Mouse (Mus musculus) neural tube, embryonic 11.5 days (tissue): ENCODE measurements around the gene Ak1. TPM values are rescaled to one million over a fixed set of nuclear protein-coding genes. Genes with fewer than 3 reads are reported as not detected.

ENCODE experiments used
- ATAC-seq: fragments of 200-750 bp; cut with Nextera tagmentation; 2 replicates; pipeline ENCODE4 v1.8.0; 2017; ENCODE audit warnings: moderate number of reproducible peaks, mild to moderate bottlenecking, moderate TSS enrichment, moderate library complexity; ENCODE audit not compliant: insufficient read depth, low FRiP score, low TSS enrichment
- DNase-seq: peaks from one replicate; pipeline ENCODE4 v3.0.0-alpha.2; 2015; ENCODE audit warnings: low spot score
- H3K27ac ChIP-seq: fragments of 300-500 bp; sonication (generic); 2 replicates; pipeline ENCODE4 v1.5.1; 2014; ENCODE audit warnings: low read depth, mild to moderate bottlenecking, low read length
- H3K27me3 ChIP-seq: fragments of 300-500 bp; sonication (generic); 2 replicates; pipeline ENCODE4 v1.6.1; 2014; ENCODE audit warnings: mild to moderate bottlenecking, low read length, mixed read lengths; ENCODE audit not compliant: control insufficient read depth, insufficient read depth
- H3K36me3 ChIP-seq: fragments of 300-500 bp; sonication (generic); 2 replicates; pipeline ENCODE4 v1.6.1; 2014; ENCODE audit warnings: mild to moderate bottlenecking, low read length, moderate library complexity, mixed read lengths; ENCODE audit not compliant: control insufficient read depth, insufficient read depth
- H3K4me1 ChIP-seq: fragments of 300-500 bp; sonication (generic); 2 replicates; pipeline ENCODE4 v1.6.1; 2014; ENCODE audit warnings: low read length, mixed read lengths; ENCODE audit not compliant: control insufficient read depth, insufficient read depth
- H3K4me2 ChIP-seq: fragments of 300-500 bp; sonication (generic); 2 replicates; pipeline ENCODE4 v1.6.1; 2014; ENCODE audit warnings: low read depth, mild to moderate bottlenecking, moderate library complexity
- H3K4me3 ChIP-seq: fragments of 300-500 bp; sonication (generic); 2 replicates; pipeline ENCODE4 v1.5.1; 2014; ENCODE audit warnings: low read depth, low read length
- H3K9ac ChIP-seq: fragments of 300-500 bp; sonication (generic); 2 replicates; pipeline ENCODE4 v1.6.1; 2014; ENCODE audit warnings: mild to moderate bottlenecking, low read length
- H3K9me3 ChIP-seq: fragments of 300-500 bp; sonication (generic); 2 replicates; pipeline ENCODE4 v1.6.1; 2016; ENCODE audit warnings: low read length; ENCODE audit not compliant: control insufficient read depth
- WGBS: fragments of 180-500 bp; shearing (Covaris S2); extraction: QIAGEN DNeasy Blood & Tissue Kit; methylation state at CpG from one replicate; pipeline ENCODE4 v1.1.7; 2014; 5-methylcytosine and 5-hydroxymethylcytosine counted together
- polyA plus RNA-seq: library from polyadenylated mRNA; unstranded; fragments of >200 nt; fragmentation: Nextera tagmentation; extraction: Ambion mirVana; gene quantifications from 2 replicates; pipeline ENCODE4 v1.2.1, GENCODE M21; 2014

Ak1 gene
- polyA plus RNA-seq, 1 experiment from 2014 or later: 33.0 TPM

- Histone ChIP-seq H3K27ac (no peak overlapping the region), H3K9ac (peak overlapping the region; percentile 77), H3K4me1 (peaks cover 11% of the 10 kb centered on the region), H3K9me3 (no peaks in the 10 kb centered on the region), H3K27me3 (no peaks in the 10 kb centered on the region; the same call in 1 of the 2 replicates), H3K36me3 (no peaks in the 10 kb centered on the region), H3K4me2 (peak overlapping the region; percentile 83), H3K4me3 (peak overlapping the region; percentile 71)
- 7% methylated on average over 33 of the region's 34 CpGs for whole genome bisulfite sequencing
- peak; percentile 49 for DNase-seq
- ATAC-seq: 0 out of 2 replicates have a peak, but pooled peaks have one; percentile 32
Measured at GRCm38 (mm10) chr2:32607262-32607947, 14.2 kb upstream of the Ak1 start.

GRCm38 (mm10) chr2:32608141-32608777 is 13.3 kb upstream of the Ak1 start:
- Histone ChIP-seq H3K36me3 (no peaks in the 10 kb centered on the region), H3K4me1 (peaks cover 9% of the 10 kb centered on the region), H3K27me3 (no peaks in the 10 kb centered on the region; the same call in 1 of the 2 replicates), H3K9me3 (no peaks in the 10 kb centered on the region), H3K4me2 (peak overlapping the region; percentile 83), H3K9ac (no peak overlapping the region), H3K27ac (0 out of 2 replicates have a peak overlapping the region, but pooled peaks have one; percentile 49), H3K4me3 (peak overlapping the region; percentile 16)
- ATAC-seq (peak; percentile 55), DNase-seq (peak; percentile 65)
- WGBS: 5% methylated on average over 25 of the region's 25 CpGs

GRCm38 (mm10) chr2:32608778-32609435 is 12.7 kb upstream of the Ak1 start:
- Histone ChIP-seq H3K36me3 (no peaks in the 10 kb centered on the region), H3K27ac (0 out of 2 replicates have a peak overlapping the region, but pooled peaks have one; percentile 49), H3K4me2 (peak overlapping the region; percentile 83), H3K9me3 (no peaks in the 10 kb centered on the region), H3K27me3 (no peaks in the 10 kb centered on the region; the same call in 1 of the 2 replicates), H3K9ac (no peak overlapping the region), H3K4me1 (peaks cover 9% of the 10 kb centered on the region), H3K4me3 (peak overlapping the region; percentile 16)
- ATAC-seq (no peak), DNase-seq (no peak)
- WGBS: 27% methylated on average over 18 of the region's 18 CpGs

GRCm38 (mm10) chr2:32610610-32611229 is 10.8 kb upstream of the Ak1 start:
- H3K4me3 ChIP-seq: no peak overlapping the region
- H3K9ac ChIP-seq: no peak overlapping the region
- ATAC-seq (no peak), DNase-seq (peak; percentile 48)
- no peak overlapping the region for H3K27ac ChIP-seq
- no peaks in the 10 kb centered on the region for H3K9me3 ChIP-seq
- H3K4me1 ChIP-seq: peaks cover 9% of the 10 kb centered on the region
- H3K27me3 ChIP-seq: no peaks in the 10 kb centered on the region; the same call in 1 of the 2 replicates
- whole genome bisulfite sequencing: 17% methylated on average over 23 of the region's 23 CpGs
- H3K36me3 ChIP-seq: no peaks in the 10 kb centered on the region; the same call in 1 of the 2 replicates
- H3K4me2 ChIP-seq: peak overlapping the region; percentile 39

GRCm38 (mm10) chr2:32612274-32612673 is 9.3 kb upstream of the Ak1 start:
- Histone ChIP-seq H3K27ac (no peak overlapping the region), H3K36me3 (no peaks in the 10 kb centered on the region; the same call in 1 of the 2 replicates), H3K4me2 (no peak overlapping the region), H3K27me3 (no peaks in the 10 kb centered on the region; the same call in 1 of the 2 replicates), H3K9ac (no peak overlapping the region), H3K4me3 (no peak overlapping the region), H3K9me3 (no peaks in the 10 kb centered on the region), H3K4me1 (peaks cover 9% of the 10 kb centered on the region)
- no peak for DNase-seq
- no peak for ATAC-seq
- WGBS: 61% methylated on average over 26 of the region's 26 CpGs

- no peak overlapping the region for H3K4me3 ChIP-seq
- no peak overlapping the region for H3K27ac ChIP-seq
- H3K36me3 ChIP-seq: no peaks in the 10 kb centered on the region; the same call in 1 of the 2 replicates
- H3K9me3 ChIP-seq: no peaks in the 10 kb centered on the region
- H3K9ac ChIP-seq: no peak overlapping the region
- no peaks in the 10 kb centered on the region for H3K27me3 ChIP-seq
- no peak for ATAC-seq
- H3K4me2 ChIP-seq: no peak overlapping the region
- H3K4me1 ChIP-seq: peaks cover 14% of the 10 kb centered on the region
- WGBS: 92% methylated on average over 1 of the region's 1 CpGs
- DNase-seq: no peak
Measured at GRCm38 (mm10) chr2:32617109-32617508, 4.4 kb upstream of the Ak1 start.

- no peak overlapping the region for H3K9ac ChIP-seq
- H3K36me3 ChIP-seq: no peaks in the 10 kb centered on the region; the same call in 1 of the 2 replicates
- H3K4me1 ChIP-seq: peaks cover 14% of the 10 kb centered on the region
- H3K4me2 ChIP-seq: no peak overlapping the region
- no peak overlapping the region for H3K4me3 ChIP-seq
- no peaks in the 10 kb centered on the region for H3K9me3 ChIP-seq
- no peak overlapping the region for H3K27ac ChIP-seq
- 93% methylated on average over 4 of the region's 4 CpGs for WGBS
- DNase-seq (no peak), ATAC-seq (no peak)
- no peaks in the 10 kb centered on the region for H3K27me3 ChIP-seq
Measured at GRCm38 (mm10) chr2:32617601-32618000, 4.0 kb upstream of the Ak1 start.

GRCm38 (mm10) chr2:32618051-32618450 is 3.5 kb upstream of the Ak1 start:
- WGBS: 72% methylated on average over 9 of the region's 9 CpGs
- Histone ChIP-seq H3K9ac (no peak overlapping the region), H3K36me3 (no peaks in the 10 kb centered on the region; the same call in 1 of the 2 replicates), H3K9me3 (no peaks in the 10 kb centered on the region), H3K4me3 (no peak overlapping the region), H3K4me2 (no peak overlapping the region), H3K27ac (no peak overlapping the region), H3K4me1 (peaks cover 14% of the 10 kb centered on the region), H3K27me3 (no peaks in the 10 kb centered on the region)
- DNase-seq (no peak), ATAC-seq (no peak)
